Mouse (Mus musculus) neutrophil, adult 5-6 weeks (primary cell): Measurements from ENCODE around the gene Plpp4. TPM values are rescaled to one million over a fixed set of nuclear protein-coding genes. Genes with fewer than 3 reads are reported as not detected.

Experiments used
- ATAC-seq: fragments of 151-379, 151-347 bp; 2 replicates; pipeline ENCODE4 v1.8.0; 2017; ENCODE audit warnings: mild to moderate bottlenecking, moderate TSS enrichment; ENCODE audit not compliant: insufficient number of reproducible peaks, poor library complexity, low FRiP score, severe bottlenecking; ENCODE audit errors: extremely low read depth
- total RNA-seq: library from RNA; stranded (forward); fragments of 200-1000 nt; gene quantifications from 2 replicates; pipeline ENCODE4 v1.2.3, GENCODE M21; 2017

Gene Plpp4
- not detected in 2 replicates for total RNA-seq

DNA sequence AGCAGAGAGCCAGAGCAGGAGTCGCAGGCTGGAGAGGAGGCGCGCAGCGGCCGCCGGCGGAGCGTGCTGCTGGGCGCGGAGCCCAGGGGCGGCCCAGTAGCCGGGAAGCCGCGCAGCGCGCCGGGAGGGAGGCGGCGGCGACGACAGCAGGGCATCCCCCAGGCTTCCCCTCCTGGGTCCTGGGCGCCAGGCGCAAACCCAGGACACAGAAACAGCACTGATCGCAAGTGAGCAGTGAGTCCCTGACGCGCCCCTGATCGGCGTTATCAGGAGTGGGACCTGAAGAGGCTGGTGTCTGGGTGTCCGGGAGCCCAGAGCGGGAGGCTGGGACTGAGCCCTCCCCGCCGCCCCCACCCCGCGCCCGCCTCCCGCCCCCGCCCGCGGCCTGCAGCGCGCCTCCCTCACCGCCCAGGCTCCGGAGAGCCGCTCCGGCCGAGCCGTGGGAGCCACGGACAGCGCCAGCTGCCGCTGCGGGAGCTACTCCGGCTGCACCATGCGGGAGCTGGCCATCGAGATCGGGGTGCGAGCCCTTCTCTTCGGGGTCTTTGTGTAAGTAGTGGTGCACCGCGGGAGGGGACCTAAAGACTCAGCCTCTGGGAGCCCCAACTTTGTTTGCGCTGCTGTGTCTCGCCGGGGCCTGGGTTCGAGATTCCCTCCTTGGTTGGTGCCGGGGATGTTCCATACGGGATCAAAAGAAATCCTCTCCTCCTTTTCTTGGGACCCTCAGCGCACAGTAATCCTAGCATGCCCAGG, at the start of gene Plpp4:
Plpp4 (plus strand) TSS at position 411 of the 753 bp plus-strand sequence.
- ATAC-seq, result no peak

DNA sequence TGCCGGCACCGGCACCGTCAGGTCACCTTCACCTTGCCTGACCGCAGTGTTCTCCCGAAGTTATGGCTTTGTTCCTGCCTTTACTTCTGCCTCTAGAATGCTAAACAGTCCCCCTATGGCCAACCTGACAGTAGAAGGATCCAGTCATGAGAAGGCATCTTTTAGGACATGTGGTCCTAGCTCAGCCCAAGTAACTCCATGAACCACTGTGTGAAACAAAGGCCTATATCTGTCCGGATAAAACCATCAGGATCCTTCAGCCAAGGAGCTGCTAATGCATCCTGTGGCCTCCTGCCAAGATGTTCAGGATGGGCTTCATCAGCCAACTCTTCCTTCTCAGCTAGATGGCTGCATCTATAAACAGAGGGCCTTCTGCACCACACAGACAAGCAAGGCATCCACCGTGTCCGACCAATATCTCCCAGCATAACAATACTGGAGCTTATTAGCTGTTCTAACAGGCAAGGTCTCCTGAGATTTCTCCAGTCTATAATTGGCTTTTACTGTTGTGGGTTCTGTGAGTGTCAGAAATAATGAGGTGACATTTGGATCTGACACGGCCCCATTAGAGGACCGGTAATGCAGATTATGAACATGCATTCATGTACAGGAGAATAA, 40.8 kb upstream of the Plpp4 start:
- ATAC-seq, result no peak

- ATAC-seq, result no peak
These were observed 40.2 kb upstream of the Plpp4 start for GRCm38 (mm10) chr7:129216547-129217195.

DNA sequence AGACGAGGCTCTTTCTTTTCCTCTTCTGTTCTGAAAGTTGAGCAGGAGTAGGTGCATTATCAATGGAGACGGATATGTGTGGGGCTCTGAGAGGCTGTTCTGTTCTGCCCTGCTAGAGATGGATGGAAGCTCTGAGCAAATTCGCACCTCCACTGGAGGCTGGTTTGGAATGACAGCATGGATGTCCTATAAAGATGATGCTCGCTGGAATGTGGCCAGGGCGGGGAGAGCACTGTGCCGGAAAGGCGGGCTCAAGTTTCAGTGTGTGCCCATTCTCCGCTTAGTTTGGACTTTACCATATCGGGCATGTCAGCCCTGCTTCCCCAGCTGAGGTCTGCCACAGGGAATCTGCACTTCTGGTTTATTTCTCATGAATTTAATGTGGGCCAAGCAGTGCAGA, 35.9 kb upstream of the Plpp4 start:
- ATAC-seq, result no peak

- no peak for ATAC-seq
These were observed 35.2 kb upstream of the Plpp4 start for GRCm38 (mm10) chr7:129221649-129222048.

DNA sequence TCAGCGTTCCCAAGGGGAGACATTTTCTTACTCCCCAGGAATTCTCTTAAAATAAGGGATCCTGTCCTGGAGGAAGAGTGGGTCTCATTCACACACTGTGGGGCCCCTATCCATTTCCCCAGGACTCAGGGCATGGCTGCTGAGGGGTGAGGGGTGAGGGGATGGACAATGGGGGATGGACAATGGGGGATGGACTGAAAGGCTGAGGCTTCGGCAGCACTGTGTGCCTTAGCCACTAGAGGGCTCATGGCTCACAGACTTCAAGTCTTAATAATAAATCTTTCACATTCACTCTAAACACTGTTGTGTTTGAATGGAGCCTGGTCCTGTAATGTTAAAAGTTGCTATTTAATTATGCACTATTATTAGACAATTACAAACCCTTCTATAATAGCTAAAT, 21.4 kb upstream of the Plpp4 start:
- ATAC-seq, result no peak

GRCm38 (mm10) chr7:129235995-129236394, 20.8 kb upstream of the Plpp4 start:
- ATAC-seq, result no peak

GRCm38 (mm10) chr7:129250981-129251380, 5.8 kb upstream of the Plpp4 start:
- ATAC-seq, result no peak

DNA sequence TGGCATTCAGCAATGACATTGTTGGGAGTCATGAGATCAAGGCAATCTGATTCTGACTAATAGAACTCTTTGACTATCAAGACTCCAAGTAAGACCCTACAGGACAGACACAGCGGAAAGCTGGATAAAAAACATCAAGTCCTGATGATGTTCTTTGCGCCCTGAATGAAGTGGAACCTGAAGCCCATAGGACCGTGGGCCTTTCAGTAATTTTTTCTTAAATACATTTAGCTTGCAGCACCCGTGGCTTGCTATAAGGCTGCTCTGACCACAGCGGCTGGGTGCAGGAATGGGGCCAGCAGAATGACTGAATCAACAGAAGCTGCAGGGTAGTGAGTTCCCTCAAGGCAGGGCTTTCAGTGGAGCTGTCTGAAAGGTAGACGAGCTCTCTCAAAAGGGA, 3.4 kb upstream of the Plpp4 start:
- ATAC-seq, result no peak

GRCm38 (mm10) chr7:129254126-129254525, 2.7 kb upstream of the Plpp4 start:
- ATAC-seq, result no peak

GRCm38 (mm10) chr7:129255406-129255805, 1.4 kb upstream of the Plpp4 start:
- no peak for ATAC-seq

GRCm38 (mm10) chr7:129257374-129258018, 665 bp downstream of the Plpp4 start:
- ATAC-seq, result no peak

DNA sequence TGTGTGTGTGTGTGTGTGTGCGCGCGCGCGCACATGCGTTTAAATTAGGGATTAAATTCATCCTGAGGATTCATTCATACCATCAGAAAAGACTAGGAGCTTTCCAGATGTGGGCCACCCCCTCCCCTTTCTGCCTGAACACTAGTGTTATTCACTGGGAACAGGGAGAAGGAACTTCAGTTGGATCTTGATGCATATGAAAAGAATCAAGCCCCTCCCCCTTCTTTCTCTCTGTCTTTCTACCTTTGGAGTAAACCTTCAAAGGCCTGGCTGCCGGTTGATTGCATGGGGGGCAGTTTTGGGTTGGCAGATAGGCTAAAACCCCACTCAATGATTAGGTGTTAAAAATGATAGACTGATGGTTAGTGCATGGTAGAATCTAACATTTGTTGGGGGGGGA, 1.5 kb downstream of the Plpp4 start:
- ATAC-seq, result no peak

DNA sequence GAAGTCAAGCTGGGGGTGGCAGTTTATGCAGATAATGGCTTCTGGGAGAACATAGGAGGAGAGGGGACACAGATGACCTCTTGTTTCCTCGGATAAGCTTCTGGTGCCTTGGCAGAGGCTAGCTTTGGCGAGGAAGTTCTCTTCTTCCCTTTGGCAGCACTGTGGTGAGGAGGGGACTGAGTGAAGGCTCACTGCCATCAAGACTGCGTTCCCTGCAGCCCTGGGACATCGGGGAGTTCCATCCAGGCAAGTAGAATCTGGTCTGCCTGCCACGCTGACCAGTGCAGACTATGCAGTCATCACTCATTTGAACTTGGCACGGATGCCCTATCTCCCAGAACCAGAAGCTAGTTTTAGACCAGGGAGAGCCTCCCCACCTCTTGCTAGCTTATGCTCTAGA, 2.4 kb downstream of the Plpp4 start:
- ATAC-seq, result no peak

GRCm38 (mm10) chr7:129273867-129274266, 17.0 kb downstream of the Plpp4 start:
- no peak for ATAC-seq

DNA sequence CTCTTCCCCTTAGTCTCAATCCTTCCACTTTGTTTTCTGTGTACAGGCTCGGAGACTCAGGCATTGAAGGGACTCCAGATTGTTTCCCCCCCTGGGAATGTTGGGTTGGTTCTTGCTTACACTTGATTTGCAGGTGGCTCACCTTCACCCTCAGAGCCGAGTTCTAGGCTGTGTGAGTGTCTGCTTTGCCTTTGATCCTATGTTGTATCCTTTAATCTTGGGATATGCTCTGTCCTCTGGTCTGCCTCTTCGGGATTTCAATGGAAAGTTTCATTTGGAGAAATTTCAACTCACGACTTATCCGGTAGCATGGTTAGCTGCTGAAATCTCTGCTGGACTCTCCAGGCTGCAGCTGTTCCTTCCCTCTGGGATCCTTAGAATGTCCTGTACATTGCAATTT, 17.9 kb downstream of the Plpp4 start:
- no peak for ATAC-seq

DNA sequence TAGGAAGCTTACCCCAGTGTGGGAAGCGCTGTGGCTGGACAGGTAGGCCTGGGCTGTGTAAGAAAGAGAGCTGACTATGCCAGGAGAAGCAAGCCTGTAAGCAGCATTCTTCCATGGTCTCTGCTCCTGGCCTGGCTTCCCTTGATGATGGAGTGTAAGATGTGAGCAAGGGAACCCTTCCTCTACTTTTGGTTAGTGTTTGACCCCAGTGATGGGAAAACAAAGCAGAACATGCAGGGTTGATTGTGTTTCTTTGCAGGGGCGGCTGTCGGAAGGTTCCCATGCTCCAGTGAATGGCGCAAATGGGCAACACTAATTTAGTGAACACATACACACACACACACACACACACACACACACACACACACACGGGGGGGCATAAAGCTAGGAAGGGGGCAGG, 20.9 kb downstream of the Plpp4 start:
- ATAC-seq, result no peak

GRCm38 (mm10) chr7:129278801-129279200, 22.0 kb downstream of the Plpp4 start:
- ATAC-seq, result no peak

DNA sequence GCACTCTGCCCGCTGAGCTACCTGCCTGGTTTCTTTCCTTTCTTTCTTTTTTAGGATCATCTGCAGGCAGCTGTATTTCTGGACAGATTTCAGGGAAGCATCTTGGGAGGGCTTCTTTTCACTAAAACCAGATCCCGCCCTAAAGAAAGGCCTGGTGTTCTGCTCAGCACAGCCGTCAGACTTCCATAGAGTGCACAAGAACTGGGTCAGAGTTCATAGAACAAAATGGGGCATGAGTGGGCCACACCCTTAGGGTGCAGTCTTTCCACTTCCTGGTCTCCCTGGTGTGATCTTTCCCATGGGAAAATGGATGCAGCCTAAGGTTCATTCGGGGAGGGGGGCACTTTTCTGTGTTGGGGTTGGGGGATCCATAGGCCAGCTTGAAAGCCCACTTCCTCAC, 22.4 kb downstream of the Plpp4 start:
- no peak for ATAC-seq

DNA sequence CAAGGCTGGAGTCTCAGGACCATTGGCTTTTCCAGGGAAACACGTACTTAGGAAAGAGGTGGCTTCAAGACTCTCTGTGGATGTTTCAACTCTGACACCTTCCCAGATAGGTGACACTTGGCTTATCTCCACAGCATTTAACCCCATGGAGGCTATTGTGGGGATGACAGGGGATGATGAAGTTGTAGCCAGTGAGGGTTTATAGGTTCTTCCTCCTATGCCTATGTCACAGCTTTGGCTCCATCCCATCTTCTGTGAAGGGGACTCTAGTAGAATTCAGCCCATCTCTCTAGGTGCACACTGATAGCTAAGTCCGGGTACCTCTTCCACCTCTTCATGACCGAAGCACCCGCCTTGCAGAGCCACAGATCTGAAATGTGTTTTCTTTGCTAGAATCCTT, 25.1 kb downstream of the Plpp4 start:
- ATAC-seq, result no peak
